Mouse (Mus musculus): Measurements from ENCODE around the gene Pla2g2c. TPM values are rescaled to one million over a fixed set of nuclear protein-coding genes. Genes with fewer than 3 reads are reported as not detected.

The Pla2g2c gene
- polyA plus RNA-seq (2014; fragmentation: Illumina TruSeq; extraction: RNeasy Lipid Tissue Mini Kit (QIAGEN cat#74804); ENCODE audit: insufficient read depth, low read depth, low replicate concordance): 0.41 TPM

GRCm38 (mm10) chr4:138724354-138725126, at the start of gene Pla2g2c:
Pla2g2c (plus strand) TSS chr4:138724792.

DNA sequence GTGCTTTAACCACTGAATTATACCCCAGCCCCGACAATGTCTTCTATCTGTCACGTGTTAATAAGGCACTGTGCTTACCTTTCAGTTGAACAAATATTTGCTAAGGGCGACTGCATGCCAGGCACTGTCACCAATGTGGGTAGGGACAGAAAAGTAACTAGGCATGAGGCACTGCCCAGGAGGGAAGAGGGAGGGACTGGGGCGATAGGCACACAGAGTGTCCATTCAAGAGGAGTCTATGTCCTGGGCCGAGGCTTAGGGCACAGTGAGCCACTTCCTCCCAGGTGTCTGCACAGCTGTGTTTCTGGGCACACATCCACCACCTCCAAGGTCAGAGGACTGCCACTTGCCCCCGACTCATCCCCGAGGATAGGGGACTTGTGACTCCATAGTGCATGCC, 12.4 kb downstream of the Pla2g2c start, which contains the start of gene Ubxn10:
Gene Ubxn10, minus strand, starts transcription at position 137 of the 400 bp plus-strand sequence.

DNA sequence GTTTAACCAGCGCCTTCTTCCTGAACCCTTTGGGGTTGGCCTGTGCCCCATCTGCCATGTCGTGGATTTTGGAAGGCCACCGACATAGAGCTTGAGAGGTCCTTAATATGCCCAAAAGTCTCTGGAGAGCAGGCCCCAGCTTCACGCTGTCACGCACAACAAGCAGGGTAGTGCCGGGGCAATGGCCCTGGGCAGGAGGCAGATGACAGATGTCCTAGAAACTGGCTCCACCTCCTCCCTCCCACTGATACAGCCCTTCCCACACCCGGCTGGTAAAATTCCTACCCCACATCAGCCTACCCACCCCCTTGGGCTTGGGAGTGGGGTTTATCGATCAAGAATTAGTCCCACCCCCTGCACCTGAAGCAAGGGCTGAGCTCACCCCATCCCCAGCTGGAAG, 32.8 kb downstream of the Pla2g2c start, which contains the start of gene Pla2g2f:
Gene Pla2g2f, minus strand, starts transcription at position 211 of the 400 bp plus-strand sequence.

DNA sequence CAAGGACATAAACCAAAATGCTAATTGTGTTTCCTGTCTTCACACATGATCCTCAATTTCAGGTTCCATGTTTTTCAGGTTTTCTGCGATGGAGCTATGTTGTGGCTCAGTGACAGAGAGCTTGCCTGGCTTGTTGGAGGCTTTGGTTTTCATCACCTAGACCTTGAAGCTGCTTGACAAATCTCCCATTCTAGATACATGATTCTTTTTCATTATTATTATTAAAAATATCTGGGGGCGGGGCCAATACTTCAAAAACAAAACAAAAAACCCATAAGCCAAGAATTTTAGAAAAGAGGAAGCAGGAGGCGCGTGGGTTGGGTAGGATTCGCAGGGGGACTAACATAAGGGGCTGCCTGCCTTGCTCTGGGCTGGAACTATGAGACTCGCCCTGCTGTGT, 50.8 kb downstream of the Pla2g2c start, which contains the start of gene Pla2g2d:
Gene Pla2g2d, plus strand, starts transcription at position 301 of the 400 bp plus-strand sequence.

Other genes with a start within 250 kb of the Pla2g2c start
- gene Vwa5b1, start 88.9 kb upstream of the Pla2g2c start, polyA plus RNA-seq (2014; fragmentation: Illumina TruSeq; extraction: RNeasy Lipid Tissue Mini Kit (QIAGEN cat#74804); ENCODE audit: insufficient read depth, low read depth, low replicate concordance): not detected
- gene Ubxn10, start 12.4 kb downstream of the Pla2g2c start, polyA plus RNA-seq (2014; fragmentation: Illumina TruSeq; extraction: RNeasy Lipid Tissue Mini Kit (QIAGEN cat#74804); ENCODE audit: insufficient read depth, low read depth, low replicate concordance): 13.3 TPM
- gene Pla2g2f, start 32.8 kb downstream of the Pla2g2c start, polyA plus RNA-seq (2014; fragmentation: Illumina TruSeq; extraction: RNeasy Lipid Tissue Mini Kit (QIAGEN cat#74804); ENCODE audit: insufficient read depth, low read depth, low replicate concordance): not detected
- gene Pla2g2d, start 50.9 kb downstream of the Pla2g2c start, polyA plus RNA-seq (2014; fragmentation: Illumina TruSeq; extraction: RNeasy Lipid Tissue Mini Kit (QIAGEN cat#74804); ENCODE audit: insufficient read depth, low read depth, low replicate concordance): 1.9 TPM
- gene Pla2g5, start 138.7 kb downstream of the Pla2g2c start, polyA plus RNA-seq (2014; fragmentation: Illumina TruSeq; extraction: RNeasy Lipid Tissue Mini Kit (QIAGEN cat#74804); ENCODE audit: insufficient read depth, low read depth, low replicate concordance): 0.32 TPM
- gene Gm13030, start 149.2 kb downstream of the Pla2g2c start, polyA plus RNA-seq (2014; fragmentation: Illumina TruSeq; extraction: RNeasy Lipid Tissue Mini Kit (QIAGEN cat#74804); ENCODE audit: insufficient read depth, low read depth, low replicate concordance): not detected
- 0.51 TPM for gene Pla2g2e, start 153.2 kb downstream of the Pla2g2c start, polyA plus RNA-seq (2014; fragmentation: Illumina TruSeq; extraction: RNeasy Lipid Tissue Mini Kit (QIAGEN cat#74804); ENCODE audit: insufficient read depth, low read depth, low replicate concordance)
- gene Otud3, start 189.2 kb downstream of the Pla2g2c start, polyA plus RNA-seq (2014; fragmentation: Illumina TruSeq; extraction: RNeasy Lipid Tissue Mini Kit (QIAGEN cat#74804); ENCODE audit: insufficient read depth, low read depth, low replicate concordance): 3.6 TPM
- 21.7 TPM for gene Rnf186, start 242.3 kb downstream of the Pla2g2c start, polyA plus RNA-seq (2014; fragmentation: Illumina TruSeq; extraction: RNeasy Lipid Tissue Mini Kit (QIAGEN cat#74804); ENCODE audit: insufficient read depth, low read depth, low replicate concordance)
- gene Tmco4, start 248.1 kb downstream of the Pla2g2c start, polyA plus RNA-seq (2014; fragmentation: Illumina TruSeq; extraction: RNeasy Lipid Tissue Mini Kit (QIAGEN cat#74804); ENCODE audit: insufficient read depth, low read depth, low replicate concordance): 6.1 TPM

Measured in lung, adult 10 weeks (tissue).